Mouse (Mus musculus): ENCODE data around the gene Hist1h3d. TPM values are rescaled to one million over a fixed set of nuclear protein-coding genes. Genes with fewer than 3 reads are reported as not detected.
"Not testable (repeated sequence)": the region's sequence is repeated elsewhere in the genome, so short reads cannot be mapped to it uniquely, and the experiment has no call there.

Hist1h3d gene
- polyA plus RNA-seq, 1 experiment from 2014 or later = 9.6 TPM

DNA sequence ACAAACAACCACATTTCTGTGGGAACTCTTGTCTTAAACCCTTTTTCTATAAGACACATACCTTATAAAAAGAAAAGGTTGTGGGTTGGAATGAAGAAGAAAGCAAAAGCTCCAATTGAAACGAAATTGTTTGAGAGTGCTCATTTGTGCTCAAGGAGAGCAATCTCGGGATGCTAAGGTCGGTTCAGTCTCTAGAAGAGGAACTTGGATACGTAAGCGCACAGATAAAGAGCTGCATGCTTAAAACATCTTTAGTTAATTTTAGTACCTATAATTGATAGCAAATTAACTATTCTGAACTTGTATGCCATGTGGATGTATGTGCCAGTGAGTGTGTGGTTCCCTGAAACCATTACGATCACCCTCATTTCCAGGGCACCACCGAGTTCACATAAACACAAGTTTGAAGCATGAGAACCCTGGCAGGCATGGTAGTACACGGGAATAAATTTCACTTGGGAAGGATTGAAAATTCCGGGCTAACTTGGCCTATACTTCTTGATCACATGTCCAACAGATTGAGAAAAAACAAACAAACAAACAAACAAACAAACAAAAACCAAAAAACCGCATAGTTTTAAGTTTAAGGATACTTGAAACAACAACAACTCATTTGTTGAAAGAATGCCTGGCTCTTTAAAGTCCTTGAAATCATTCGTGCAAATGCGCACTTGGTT is 44.6 kb downstream of the Hist1h3d start:
- DNase-seq (ENCODE audit: low spot score) = no peak
- ATAC-seq (replicated peaks; ENCODE audit: low FRiP score, low TSS enrichment, low read depth) = no peak
- 47% methylated on average over 12 of the region's 12 CpGs for whole genome bisulfite sequencing
- Histone ChIP-seq H3K9ac (ENCODE audit: low read length) (peak overlapping the region; percentile 94), H3K4me3 (ENCODE audit: low read depth, low read length) (peak overlapping the region; percentile 55), H3K27ac (ENCODE audit: low read depth) (peak overlapping the region; percentile 97), H3K9me3 (ENCODE audit: control insufficient read depth, low read length) (no peaks in the 10 kb centered on the region), H3K4me1 (replicated peaks; ENCODE audit: control insufficient read depth, insufficient read depth, low read length) (no peaks in the 10 kb centered on the region; the same call in 1 of the 2 replicates), H3K36me3 (ENCODE audit: control insufficient read depth, insufficient read depth, low read length) (no peaks in the 10 kb centered on the region), H3K4me2 (ENCODE audit: low read length) (peak overlapping the region; percentile 90), H3K27me3 (replicated peaks; ENCODE audit: control insufficient read depth, insufficient read depth, low read length) (no peaks in the 10 kb centered on the region)

DNA sequence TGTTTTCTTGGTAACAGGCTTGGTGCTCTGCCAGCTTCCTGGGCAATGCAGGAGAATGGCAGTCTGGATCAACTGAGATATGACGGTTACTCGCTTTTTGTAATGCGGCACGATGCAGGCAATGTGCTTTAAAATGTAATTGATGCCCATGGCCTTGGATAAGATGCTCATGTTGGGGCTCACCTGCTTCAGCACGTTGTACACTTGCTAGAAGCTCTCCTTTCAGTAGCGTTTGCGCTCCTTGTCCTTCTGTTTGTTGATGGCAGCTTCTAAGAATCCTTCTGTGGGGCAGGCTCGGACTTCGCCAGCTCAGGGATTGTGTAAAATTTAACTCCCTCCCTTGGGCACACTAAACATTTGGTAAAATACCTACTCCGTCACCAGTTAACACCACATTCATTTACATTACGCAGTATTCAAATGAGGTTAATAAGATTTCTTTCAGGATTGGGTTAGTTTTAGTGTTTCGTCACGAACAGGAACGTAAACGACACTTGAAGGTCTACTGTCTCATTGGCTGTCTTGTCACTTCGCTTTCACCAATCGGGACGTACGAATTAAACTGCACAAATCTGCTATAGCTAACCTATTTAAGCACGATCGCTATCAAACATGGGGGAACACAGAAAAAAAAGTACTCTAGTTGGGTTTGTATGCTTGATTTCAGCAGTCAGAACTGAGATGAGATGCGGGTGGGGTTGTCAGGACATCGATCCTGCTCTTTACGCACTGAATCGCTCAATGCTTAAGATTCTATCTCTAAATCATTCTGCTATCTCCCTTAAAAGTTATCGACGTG is 45.4 kb downstream of the Hist1h3d start, which contains the start of gene Hist1h2be:
Gene Hist1h2be (minus strand): TSS at position 392 of the 799 bp plus-strand sequence.
- Histone ChIP-seq H3K4me3 (ENCODE audit: low read depth, low read length) (peak within 1 kb of the TSS; percentile 55), H3K9me3 (ENCODE audit: control insufficient read depth, low read length) (no peaks in the 10 kb centered on the region), H3K36me3 (ENCODE audit: control insufficient read depth, insufficient read depth, low read length) (no peaks in the 10 kb centered on the region), H3K27me3 (replicated peaks; ENCODE audit: control insufficient read depth, insufficient read depth, low read length) (no peaks in the 10 kb centered on the region), H3K27ac (ENCODE audit: low read depth) (peak within 1 kb of the TSS; percentile 97), H3K4me2 (ENCODE audit: low read length) (peak within 1 kb of the TSS; percentile 90), H3K4me1 (replicated peaks; ENCODE audit: control insufficient read depth, insufficient read depth, low read length) (no peaks in the 10 kb centered on the region; the same call in 1 of the 2 replicates), H3K9ac (ENCODE audit: low read length) (peak within 1 kb of the TSS; percentile 94)
- WGBS = under 1% methylated on average over 27 of the region's 27 CpGs
- DNase-seq (ENCODE audit: low spot score) (peak; percentile 90), ATAC-seq (replicated peaks; ENCODE audit: low FRiP score, low TSS enrichment, low read depth) (peak; percentile 86)

DNA sequence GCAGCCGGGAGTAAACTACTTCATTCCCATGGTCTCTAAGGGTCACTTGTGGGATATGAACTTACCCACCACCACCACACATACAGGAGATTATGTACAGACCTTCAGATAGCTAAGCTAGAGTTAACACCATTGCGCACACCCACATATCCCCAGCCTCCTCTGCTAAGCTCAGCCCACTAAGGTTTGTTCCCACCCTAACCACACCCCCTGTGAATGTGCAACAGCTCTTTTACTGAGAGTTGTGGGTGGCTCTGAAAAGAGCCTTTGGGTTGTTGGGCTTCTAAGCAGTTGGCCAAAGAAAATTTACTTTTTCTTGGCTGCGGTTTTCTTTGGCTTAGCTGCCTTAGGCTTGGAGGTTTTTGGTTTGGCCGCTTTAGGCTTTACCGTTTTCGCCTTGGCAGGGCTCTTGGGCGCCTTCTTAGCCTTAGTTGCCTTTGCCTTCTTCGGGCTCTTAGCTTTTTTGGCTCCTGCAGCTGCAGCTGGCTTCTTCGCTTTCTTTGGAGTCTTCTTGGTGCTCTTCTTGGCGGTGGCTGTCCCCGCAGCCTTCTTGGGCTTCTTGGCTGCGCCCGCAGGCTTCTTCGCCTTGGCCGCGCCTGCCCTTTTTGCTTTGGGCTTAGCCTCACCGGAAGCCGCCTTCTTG is 46.1 kb downstream of the Hist1h3d start:
- no peaks in the 10 kb centered on the region; the same call in 1 of the 2 replicates for H3K4me1 ChIP-seq (replicated peaks; ENCODE audit: control insufficient read depth, insufficient read depth, low read length)
- peak overlapping the region; percentile 55 for H3K4me3 ChIP-seq (ENCODE audit: low read depth, low read length)
- H3K36me3 ChIP-seq (ENCODE audit: control insufficient read depth, insufficient read depth, low read length) = no peaks in the 10 kb centered on the region
- peak; percentile 88 for DNase-seq (ENCODE audit: low spot score)
- WGBS = 1% methylated on average over 18 of the region's 18 CpGs
- no peaks in the 10 kb centered on the region for H3K27me3 ChIP-seq (replicated peaks; ENCODE audit: control insufficient read depth, insufficient read depth, low read length)
- H3K27ac ChIP-seq (ENCODE audit: low read depth) = peak overlapping the region; percentile 97
- peak overlapping the region; percentile 90 for H3K4me2 ChIP-seq (ENCODE audit: low read length)
- ATAC-seq (replicated peaks; ENCODE audit: low FRiP score, low TSS enrichment, low read depth) = peak; percentile 88
- no peaks in the 10 kb centered on the region for H3K9me3 ChIP-seq (ENCODE audit: control insufficient read depth, low read length)
- peak overlapping the region; percentile 94 for H3K9ac ChIP-seq (ENCODE audit: low read length)

DNA sequence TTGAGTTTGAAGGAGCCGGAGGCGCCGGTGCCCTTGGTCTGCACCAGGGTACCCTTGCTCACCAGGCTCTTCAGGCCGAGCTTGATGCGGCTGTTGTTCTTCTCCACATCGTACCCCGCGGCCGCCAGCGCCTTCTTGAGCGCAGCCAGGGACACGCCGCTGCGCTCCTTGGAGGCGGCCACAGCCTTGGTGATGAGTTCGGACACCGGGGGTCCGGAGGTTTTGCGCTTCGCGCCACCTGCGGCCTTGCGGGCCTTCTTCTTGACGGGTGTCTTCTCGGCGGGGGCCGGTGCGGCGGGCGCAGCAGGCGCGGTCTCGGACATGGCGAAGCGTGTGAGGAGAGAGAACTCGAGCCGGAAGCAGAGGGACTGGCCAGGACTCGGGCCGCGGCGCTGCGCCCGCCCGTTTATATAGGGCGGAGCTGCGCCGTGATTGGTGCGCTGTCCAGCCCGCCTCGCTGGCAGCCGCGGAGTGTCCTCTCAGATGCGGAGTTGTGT is 46.7 kb downstream of the Hist1h3d start, which contains the start of gene Hist1h1e:
Gene Hist1h1e (minus strand): TSS at position 384 of the 497 bp plus-strand sequence.
- not testable (repeated sequence) for H3K27me3 ChIP-seq (replicated peaks; ENCODE audit: control insufficient read depth, insufficient read depth, low read length); H3K4me1 ChIP-seq (replicated peaks; ENCODE audit: control insufficient read depth, insufficient read depth, low read length); H3K9me3 ChIP-seq (ENCODE audit: control insufficient read depth, low read length); H3K36me3 ChIP-seq (ENCODE audit: control insufficient read depth, insufficient read depth, low read length)
- WGBS = under 1% methylated on average over 53 of the region's 53 CpGs
- peak; percentile 97 for DNase-seq (ENCODE audit: low spot score)
- peak; percentile 94 for ATAC-seq (replicated peaks; ENCODE audit: low FRiP score, low TSS enrichment, low read depth)
- H3K4me2 ChIP-seq (ENCODE audit: low read length) = peak within 1 kb of the TSS; percentile 90
- peak within 1 kb of the TSS; percentile 55 for H3K4me3 ChIP-seq (ENCODE audit: low read depth, low read length)
- peak within 1 kb of the TSS; percentile 94 for H3K9ac ChIP-seq (ENCODE audit: low read length)
- peak within 1 kb of the TSS; percentile 97 for H3K27ac ChIP-seq (ENCODE audit: low read depth)

DNA sequence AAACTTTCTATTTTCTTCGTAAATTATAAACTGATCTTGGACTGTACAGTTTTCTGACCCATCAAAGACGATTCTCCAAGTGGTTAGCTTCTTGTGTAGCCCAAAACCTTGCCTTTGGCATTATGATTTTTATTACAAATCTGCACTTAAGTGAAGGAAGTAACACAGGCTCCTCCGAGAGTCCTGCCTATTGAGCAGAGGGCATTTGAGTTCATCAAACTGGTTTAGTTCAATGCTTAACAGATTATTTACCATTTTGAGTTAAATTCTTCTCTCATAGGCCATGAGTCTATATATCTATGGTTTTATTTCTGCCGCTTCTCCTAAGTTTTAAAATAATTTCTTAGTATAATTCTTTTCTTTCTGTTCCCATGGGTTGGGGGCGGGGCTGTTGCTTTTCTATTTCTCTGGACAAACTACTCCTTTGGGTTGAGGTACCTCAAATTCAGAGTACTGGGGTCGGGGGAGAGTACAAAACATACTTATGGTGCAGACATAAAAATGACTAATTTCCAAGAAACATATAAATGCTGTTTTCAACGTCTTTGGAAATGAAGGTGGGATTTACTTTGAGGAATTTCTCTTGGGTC is 47.4 kb downstream of the Hist1h3d start:
- no peaks in the 10 kb centered on the region for H3K27me3 ChIP-seq (replicated peaks; ENCODE audit: control insufficient read depth, insufficient read depth, low read length)
- H3K4me2 ChIP-seq (ENCODE audit: low read length) = peak overlapping the region; percentile 90
- no peak for DNase-seq (ENCODE audit: low spot score)
- peak overlapping the region; percentile 94 for H3K9ac ChIP-seq (ENCODE audit: low read length)
- no peak for ATAC-seq (replicated peaks; ENCODE audit: low FRiP score, low TSS enrichment, low read depth)
- H3K27ac ChIP-seq (ENCODE audit: low read depth) = peak overlapping the region; percentile 97
- no peaks in the 10 kb centered on the region; the same call in 1 of the 2 replicates for H3K4me1 ChIP-seq (replicated peaks; ENCODE audit: control insufficient read depth, insufficient read depth, low read length)
- no peaks in the 10 kb centered on the region for H3K36me3 ChIP-seq (ENCODE audit: control insufficient read depth, insufficient read depth, low read length)
- 26% methylated on average over 7 of the region's 7 CpGs for WGBS
- no peaks in the 10 kb centered on the region for H3K9me3 ChIP-seq (ENCODE audit: control insufficient read depth, low read length)
- H3K4me3 ChIP-seq (ENCODE audit: low read depth, low read length) = peak overlapping the region; percentile 55

Small RNAs within 50 kb of the gene (microRNA-seq; reads per million reads assigned to microRNA genes)
- gene Gm44297 = not detected
- gene Gm44359 = not detected
- not detected for gene Gm44394

Other genes starting within 250 kb of the Hist1h3d start
- 39.5 and 49.8 TPM in 2 replicates for gene Zfp322a, start 206.6 kb upstream of the Hist1h3d start, polyA plus RNA-seq (2014; fragmentation: Nextera tagmentation; extraction: Ambion mirVana)
- gene Abt1, start 151.9 kb upstream of the Hist1h3d start, polyA plus RNA-seq (2014; fragmentation: Nextera tagmentation; extraction: Ambion mirVana) = 11.9 and 13.8 TPM in 2 replicates
- gene Btn1a1, start 109.9 kb upstream of the Hist1h3d start, polyA plus RNA-seq (2014; fragmentation: Nextera tagmentation; extraction: Ambion mirVana) = 0.05 and 0.11 TPM in 2 replicates
- 0.14 and 0.52 TPM in 2 replicates for gene Btn2a2, start 86.9 kb upstream of the Hist1h3d start, polyA plus RNA-seq (2014; fragmentation: Nextera tagmentation; extraction: Ambion mirVana)
- gene Hist1h4h, start 44.7 kb upstream of the Hist1h3d start, polyA plus RNA-seq (2014; fragmentation: Nextera tagmentation; extraction: Ambion mirVana) = 6.5 and 6.9 TPM in 2 replicates
- 12.1 and 15.7 TPM in 2 replicates for gene Hist1h2af, start 41.9 kb upstream of the Hist1h3d start, polyA plus RNA-seq (2014; fragmentation: Nextera tagmentation; extraction: Ambion mirVana)
- 6.1 and 8.1 TPM in 2 replicates for gene Hist1h3g, start 40.3 kb upstream of the Hist1h3d start, polyA plus RNA-seq (2014; fragmentation: Nextera tagmentation; extraction: Ambion mirVana)
- gene Hist1h2bh, start 32.4 kb upstream of the Hist1h3d start, polyA plus RNA-seq (2014; fragmentation: Nextera tagmentation; extraction: Ambion mirVana) = 0.47 and 1.1 TPM in 2 replicates
- gene Hist1h3f, start 31.7 kb upstream of the Hist1h3d start, polyA plus RNA-seq (2014; fragmentation: Nextera tagmentation; extraction: Ambion mirVana) = 1.1 and 1.2 TPM in 2 replicates
- 1.3 and 1.4 TPM in 2 replicates for gene Hist1h4f, start 24.1 kb upstream of the Hist1h3d start, polyA plus RNA-seq (2014; fragmentation: Nextera tagmentation; extraction: Ambion mirVana)
- 0.64 and 0.90 TPM in 2 replicates for gene Hist1h1d, start 22.5 kb upstream of the Hist1h3d start, polyA plus RNA-seq (2014; fragmentation: Nextera tagmentation; extraction: Ambion mirVana)
- gene Hist1h3e, start 13.4 kb upstream of the Hist1h3d start, polyA plus RNA-seq (2014; fragmentation: Nextera tagmentation; extraction: Ambion mirVana) = 9.3 and 9.7 TPM in 2 replicates
- 106 and 114 TPM in 2 replicates for gene Hist1h2ae, start 4.5 kb upstream of the Hist1h3d start, polyA plus RNA-seq (2014; fragmentation: Nextera tagmentation; extraction: Ambion mirVana)
- gene Hist1h2bg, start 4.4 kb upstream of the Hist1h3d start, polyA plus RNA-seq (2014; fragmentation: Nextera tagmentation; extraction: Ambion mirVana) = 6.1 and 7.6 TPM in 2 replicates
- 7.0 and 7.1 TPM in 2 replicates for gene Hist1h2bf, start 1.6 kb upstream of the Hist1h3d start, polyA plus RNA-seq (2014; fragmentation: Nextera tagmentation; extraction: Ambion mirVana)
- 2.2 and 4.2 TPM in 2 replicates for gene Hist1h2ad, start 1.4 kb upstream of the Hist1h3d start, polyA plus RNA-seq (2014; fragmentation: Nextera tagmentation; extraction: Ambion mirVana)
- 111 and 114 TPM in 2 replicates for gene Hist1h4d, start 5.8 kb downstream of the Hist1h3d start, polyA plus RNA-seq (2014; fragmentation: Nextera tagmentation; extraction: Ambion mirVana)
- 1.5 and 1.9 TPM in 2 replicates for gene Hist1h2be, start 45.4 kb downstream of the Hist1h3d start, polyA plus RNA-seq (2014; fragmentation: Nextera tagmentation; extraction: Ambion mirVana)
- gene Hist1h1e, start 46.8 kb downstream of the Hist1h3d start, polyA plus RNA-seq (2014; fragmentation: Nextera tagmentation; extraction: Ambion mirVana) = 16.6 and 19.2 TPM in 2 replicates
- gene Hist1h2ac, start 108.2 kb downstream of the Hist1h3d start, polyA plus RNA-seq (2014; fragmentation: Nextera tagmentation; extraction: Ambion mirVana) = 1.4 and 1.6 TPM in 2 replicates
- 46.3 and 57.5 TPM in 2 replicates for gene Hist1h2bc, start 108.4 kb downstream of the Hist1h3d start, polyA plus RNA-seq (2014; fragmentation: Nextera tagmentation; extraction: Ambion mirVana)
- 0.27 TPM in 1 of 2 replicates, not detected in the other for gene Hist1h1t, start 120.1 kb downstream of the Hist1h3d start, polyA plus RNA-seq (2014; fragmentation: Nextera tagmentation; extraction: Ambion mirVana)
- gene Hist1h4c, start 122.7 kb downstream of the Hist1h3d start, polyA plus RNA-seq (2014; fragmentation: Nextera tagmentation; extraction: Ambion mirVana) = 6.7 and 10.4 TPM in 2 replicates
- gene Hfe, start 135.1 kb downstream of the Hist1h3d start, polyA plus RNA-seq (2014; fragmentation: Nextera tagmentation; extraction: Ambion mirVana) = 7.2 and 7.8 TPM in 2 replicates
- 24.4 and 30.8 TPM in 2 replicates for gene Hist1h1c, start 163.0 kb downstream of the Hist1h3d start, polyA plus RNA-seq (2014; fragmentation: Nextera tagmentation; extraction: Ambion mirVana)
- 6.9 and 7.9 TPM in 2 replicates for gene Hist1h3c, start 169.8 kb downstream of the Hist1h3d start, polyA plus RNA-seq (2014; fragmentation: Nextera tagmentation; extraction: Ambion mirVana)
- gene Hist1h2bb, start 171.0 kb downstream of the Hist1h3d start, polyA plus RNA-seq (2014; fragmentation: Nextera tagmentation; extraction: Ambion mirVana) = 2.5 and 5.0 TPM in 2 replicates
- gene Hist1h2ab, start 175.4 kb downstream of the Hist1h3d start, polyA plus RNA-seq (2014; fragmentation: Nextera tagmentation; extraction: Ambion mirVana) = 49.6 and 49.8 TPM in 2 replicates
- gene Hist1h3b, start 176.5 kb downstream of the Hist1h3d start, polyA plus RNA-seq (2014; fragmentation: Nextera tagmentation; extraction: Ambion mirVana) = 13.9 and 15.5 TPM in 2 replicates
- 3.9 and 6.4 TPM in 2 replicates for gene Hist1h4b, start 181.2 kb downstream of the Hist1h3d start, polyA plus RNA-seq (2014; fragmentation: Nextera tagmentation; extraction: Ambion mirVana)
- gene Hist1h4a, start 185.5 kb downstream of the Hist1h3d start, polyA plus RNA-seq (2014; fragmentation: Nextera tagmentation; extraction: Ambion mirVana) = 0.65 and 1.3 TPM in 2 replicates
- gene Hist1h3a, start 186.6 kb downstream of the Hist1h3d start, polyA plus RNA-seq (2014; fragmentation: Nextera tagmentation; extraction: Ambion mirVana) = 8.4 and 10.0 TPM in 2 replicates
- gene Hist1h1a, start 187.9 kb downstream of the Hist1h3d start, polyA plus RNA-seq (2014; fragmentation: Nextera tagmentation; extraction: Ambion mirVana) = 3.1 and 4.2 TPM in 2 replicates
- 0.12 TPM in 1 of 2 replicates, not detected in the other for gene Trim38, start 194.2 kb downstream of the Hist1h3d start, polyA plus RNA-seq (2014; fragmentation: Nextera tagmentation; extraction: Ambion mirVana)
- 0.05 TPM in 1 of 2 replicates, not detected in the other for gene Slc17a2, start 231.2 kb downstream of the Hist1h3d start, polyA plus RNA-seq (2014; fragmentation: Nextera tagmentation; extraction: Ambion mirVana)

All from intestine, embryonic 14.5 days (tissue).